Mouse (Mus musculus): ENCODE measurements around the gene Ccdc12.

Gene Ccdc12

DNA sequence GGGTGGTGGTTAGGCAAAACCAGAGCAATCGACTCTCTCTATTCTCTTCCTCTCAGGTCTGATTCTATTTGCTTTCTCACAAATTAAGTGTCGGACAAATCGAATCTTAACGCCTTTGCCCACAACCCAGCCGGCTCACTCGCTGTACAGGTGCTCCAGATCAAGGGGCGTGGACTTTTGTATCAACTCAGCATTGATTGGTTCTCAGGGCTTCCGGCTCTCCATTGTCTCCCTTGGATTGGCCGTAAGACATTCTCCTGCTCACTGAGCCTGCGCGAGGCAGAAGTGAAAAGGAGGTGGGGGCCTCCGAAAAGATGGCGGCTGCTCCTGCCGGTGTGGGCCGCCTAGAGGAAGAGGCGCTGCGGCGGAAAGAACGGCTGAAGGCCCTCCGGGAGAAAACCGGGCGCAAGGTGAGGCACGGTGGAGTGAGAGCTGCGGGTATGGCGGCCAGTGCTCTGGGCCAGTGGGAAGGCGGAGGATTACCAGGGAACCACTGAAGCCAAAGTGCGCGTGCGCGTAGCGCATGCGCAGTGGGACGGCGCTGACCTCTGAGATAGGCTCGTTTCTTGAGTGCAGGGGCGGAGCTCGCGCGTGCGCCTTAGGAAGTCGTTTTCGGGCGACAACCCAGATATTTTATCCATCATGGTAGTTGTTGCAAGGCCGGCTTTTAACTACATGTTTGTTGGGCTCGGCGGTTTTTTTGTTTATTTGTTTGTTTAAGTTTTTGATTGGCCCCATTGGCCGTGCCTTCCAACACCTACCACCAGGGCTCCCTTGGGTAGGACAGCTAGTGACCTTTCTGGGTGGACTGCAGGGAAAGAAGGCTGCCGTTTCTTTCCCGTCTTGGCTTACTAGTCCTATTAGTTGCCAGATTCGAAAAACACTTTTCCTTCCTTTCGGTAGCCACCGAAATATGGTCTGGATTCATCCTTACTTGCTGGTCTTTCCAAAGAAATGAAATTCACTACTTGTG is at the start of gene Ccdc12:
Ccdc12 (plus strand) TSS at position 255 of the 973 bp plus-strand sequence.
- DNase-seq (ENCODE audit: low read depth): peak; percentile 99

DNA sequence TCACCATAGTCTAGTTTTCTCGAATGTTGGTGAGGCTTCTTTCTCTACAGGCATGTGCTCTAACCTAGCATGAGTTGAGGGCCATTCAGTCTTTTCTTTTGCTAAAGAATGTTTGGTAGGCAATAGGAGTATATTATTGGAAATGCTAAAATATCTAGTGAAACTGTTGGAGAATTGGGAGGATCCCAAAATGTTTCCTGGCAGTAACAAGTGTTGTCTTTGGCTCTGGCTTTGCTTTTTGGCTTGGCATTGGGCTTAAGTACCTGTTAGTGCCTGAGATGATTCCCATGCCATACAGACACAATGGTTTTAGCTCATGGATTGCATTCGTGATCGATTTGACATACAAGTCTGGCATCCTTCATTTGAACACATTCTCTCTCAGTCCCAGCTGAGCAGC is 44.8 kb upstream of the Ccdc12 start:
- DNase-seq (ENCODE audit: low read depth): no peak

- DNase-seq (ENCODE audit: low read depth): peak; percentile 37
Measured at GRCm38 (mm10) chr9:110617081-110617480, 39.2 kb upstream of the Ccdc12 start.

DNA sequence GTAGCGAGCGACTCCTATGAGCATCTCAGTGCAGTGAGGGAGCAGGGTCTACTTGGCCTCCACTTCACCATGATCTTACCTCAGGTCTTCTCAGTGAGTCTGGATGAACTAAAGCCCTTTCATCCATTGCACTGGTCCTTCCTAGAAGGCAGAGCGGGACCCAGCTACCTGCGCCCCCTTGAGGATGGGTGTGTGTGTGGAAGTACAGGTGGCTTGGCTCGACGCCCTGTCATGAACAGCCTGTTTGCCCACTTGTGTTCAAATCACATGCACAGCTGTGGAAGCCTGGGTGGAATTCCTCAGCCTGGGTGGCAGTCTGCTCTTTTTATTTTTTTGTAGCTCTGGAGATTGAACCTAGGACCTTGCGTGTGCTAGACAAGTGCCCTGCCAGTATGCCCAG is 36.1 kb upstream of the Ccdc12 start:
- DNase-seq (ENCODE audit: low read depth): peak; percentile 34

DNA sequence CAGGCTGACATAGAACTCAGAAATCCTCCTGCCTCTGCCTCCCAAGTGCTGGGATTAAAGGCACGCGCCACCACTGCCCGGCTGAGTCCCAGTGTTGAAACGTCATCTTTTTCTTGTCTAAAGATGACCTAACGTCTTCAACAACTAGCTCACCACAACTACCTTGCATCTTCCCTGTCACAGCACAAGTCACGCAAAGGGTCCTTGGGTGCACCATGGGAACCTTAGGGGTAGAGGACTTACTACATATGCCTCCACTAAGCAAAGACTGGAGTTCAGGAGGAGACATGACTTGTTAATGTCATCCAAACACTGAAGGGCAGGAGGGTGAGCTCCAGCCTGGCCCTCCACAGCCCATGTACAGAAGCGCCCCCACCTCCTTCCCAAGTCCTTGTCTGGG is 35.6 kb upstream of the Ccdc12 start:
- no peak for DNase-seq (ENCODE audit: low read depth)

DNA sequence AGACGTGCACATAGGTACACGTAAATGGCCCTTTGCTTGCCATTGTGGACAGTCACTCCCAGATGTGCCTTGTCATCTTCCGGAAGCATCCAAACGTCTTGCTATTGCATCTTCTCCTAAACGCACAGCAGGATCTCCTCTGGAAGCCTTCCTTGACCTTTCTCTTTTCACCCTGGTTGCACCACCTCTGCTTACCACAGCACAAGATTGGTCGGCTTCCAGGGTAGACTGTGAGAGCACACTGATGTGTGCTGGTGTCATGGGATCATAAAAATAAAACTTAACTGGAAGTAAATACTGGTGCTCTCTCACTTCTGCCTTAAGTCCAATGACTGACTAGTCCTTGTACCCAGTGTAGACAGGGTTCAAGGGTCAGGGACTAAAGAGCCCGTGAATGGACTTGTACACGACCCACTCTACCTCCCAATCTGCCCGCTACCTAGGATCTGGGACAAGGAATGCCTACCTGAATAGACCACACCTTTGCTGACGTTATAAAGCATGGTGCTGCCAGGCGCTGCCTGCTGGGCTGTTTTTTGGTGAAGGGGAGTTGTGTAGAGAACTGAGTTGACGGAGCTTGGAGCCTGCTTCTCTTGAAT is 33.6 kb upstream of the Ccdc12 start:
- no peak for DNase-seq (ENCODE audit: low read depth)

- no peak for DNase-seq (ENCODE audit: low read depth)
Measured at GRCm38 (mm10) chr9:110623416-110624195, 32.7 kb upstream of the Ccdc12 start.

- no peak for DNase-seq (ENCODE audit: low read depth)
Measured at GRCm38 (mm10) chr9:110624361-110625166, 31.7 kb upstream of the Ccdc12 start, which contains the start of gene Nradd. Gene Nradd, minus strand, starts transcription at chr9:110624452.

GRCm38 (mm10) chr9:110625350-110625908 is 30.9 kb upstream of the Ccdc12 start:
- DNase-seq (ENCODE audit: low read depth): no peak

DNA sequence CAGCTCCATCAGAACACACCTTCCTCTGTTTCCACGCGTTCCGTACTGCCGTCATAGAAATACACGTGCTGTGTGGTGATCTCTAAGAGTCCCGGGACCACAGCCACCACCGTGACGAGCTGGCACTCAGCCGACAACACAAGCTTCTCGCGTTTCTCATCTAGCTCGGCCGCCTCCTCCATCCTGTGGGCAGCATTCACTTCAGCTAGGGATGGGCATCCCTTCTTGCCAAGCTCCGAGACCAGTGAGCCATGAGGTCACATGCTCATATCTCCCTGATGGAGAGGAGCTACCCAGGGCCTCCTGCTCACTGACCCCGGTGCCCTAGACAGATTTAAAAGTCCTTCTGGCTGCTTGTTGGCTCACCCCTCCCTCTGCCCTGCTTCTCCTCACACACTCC is 26.1 kb upstream of the Ccdc12 start:
- no peak for DNase-seq (ENCODE audit: low read depth)

DNA sequence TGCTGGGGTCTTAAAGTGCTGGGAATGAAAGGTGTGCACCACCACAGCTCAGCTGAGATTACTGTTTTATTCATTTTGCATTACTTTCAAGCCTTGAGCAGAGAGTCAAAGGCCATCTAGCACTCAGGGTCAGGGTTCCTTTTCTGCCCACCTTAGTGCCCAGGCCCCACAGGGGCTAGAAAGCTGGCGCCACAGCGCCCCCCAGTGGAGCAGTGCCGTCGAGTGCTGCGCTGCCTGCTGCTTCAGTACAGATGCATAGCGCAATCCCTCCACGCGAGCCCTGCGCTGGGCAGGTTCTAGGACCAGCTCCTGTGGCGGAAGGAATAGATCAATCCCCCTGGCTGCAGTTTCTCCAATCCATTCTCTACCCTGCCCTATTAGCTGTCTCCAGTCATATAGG is 25.1 kb upstream of the Ccdc12 start:
- DNase-seq (ENCODE audit: low read depth): peak; percentile 30

- no peak for DNase-seq (ENCODE audit: low read depth)
Measured at GRCm38 (mm10) chr9:110631651-110632275, 24.5 kb upstream of the Ccdc12 start.

- DNase-seq (ENCODE audit: low read depth): no peak
Measured at GRCm38 (mm10) chr9:110632671-110633070, 23.6 kb upstream of the Ccdc12 start.

DNA sequence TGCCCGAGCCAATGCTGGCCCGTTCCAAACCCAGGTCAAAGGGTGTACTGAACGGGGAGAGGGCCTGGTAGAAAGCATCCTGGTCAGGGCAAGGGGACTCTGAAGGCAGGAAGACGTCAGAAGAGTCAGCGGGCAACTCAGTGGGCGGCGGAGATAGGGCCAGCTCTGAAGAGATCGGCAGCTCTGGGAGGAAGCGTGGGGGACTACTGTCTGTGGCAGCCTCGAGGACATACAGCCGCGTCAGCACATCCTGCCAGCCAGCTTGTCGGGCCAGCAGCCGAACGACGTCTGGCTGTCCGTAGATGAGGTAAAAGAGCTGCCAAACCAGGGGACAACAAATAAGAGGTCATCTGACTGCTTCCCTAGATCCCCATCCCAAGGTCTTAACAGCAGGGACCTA is 22.4 kb upstream of the Ccdc12 start:
- no peak for DNase-seq (ENCODE audit: low read depth)

- DNase-seq (ENCODE audit: low read depth): peak; percentile 78
Measured at GRCm38 (mm10) chr9:110635225-110635624, 21.1 kb upstream of the Ccdc12 start.

GRCm38 (mm10) chr9:110638611-110639021 is 17.7 kb upstream of the Ccdc12 start:
- peak; percentile 35 for DNase-seq (ENCODE audit: low read depth)

- no peak for DNase-seq (ENCODE audit: low read depth)
Measured at GRCm38 (mm10) chr9:110641006-110641405, 15.3 kb upstream of the Ccdc12 start.

- DNase-seq (ENCODE audit: low read depth): no peak
Measured at GRCm38 (mm10) chr9:110642812-110643524, 13.3 kb upstream of the Ccdc12 start.

GRCm38 (mm10) chr9:110643787-110644186 is 12.5 kb upstream of the Ccdc12 start:
- DNase-seq (ENCODE audit: low read depth): no peak

GRCm38 (mm10) chr9:110644295-110644694 is 12.0 kb upstream of the Ccdc12 start:
- DNase-seq (ENCODE audit: low read depth): no peak
